ENCODE assay signal across 20 mouse cellular contexts in genomic region chr17:71721019-71721418, GRCm38 (mm10). TPM values are rescaled to one million over a fixed set of nuclear protein-coding genes. Genes with fewer than 3 reads are reported as not detected.
DNase-seq lines count a peak whose midpoint lies in the region; ATAC-seq and TF ChIP-seq lines count a peak whose summit lies in the region.
"Had no signal": no experiment of that assay in that cellular context is flagged by ENCODE, and none has a peak within 500 bp of the region (broad histone marks: within the 10 kb centered on the region; RNA-seq: fewer than 3 reads in every experiment).

No protein-coding gene starts in this region.

- TF ChIP-seq CTCF in intestine, postnatal 0 days (IDR thresholded peaks at IDR 0.05; ENCODE audit: low read depth) = no peak

- 25% methylated on average over 3 of the region's 3 CpGs for WGBS in heart, embryonic 10.5 days
- 76% methylated on average over 3 of the region's 3 CpGs for WGBS in limb, embryonic 10.5 days
- 58% methylated on average over 3 of the region's 3 CpGs for WGBS in intestine, postnatal 0 days

- H3K27me3 ChIP-seq in heart, embryonic 10.5 days (ENCODE audit: insufficient read depth, poor library complexity, severe bottlenecking) = no peaks in the 10 kb centered on the region
- no peaks in the 10 kb centered on the region for H3K27me3 ChIP-seq in limb, embryonic 10.5 days (ENCODE audit: low read depth, poor library complexity, severe bottlenecking)
- H3K27me3 ChIP-seq in intestine, postnatal 0 days (replicated peaks; ENCODE audit: control insufficient read depth, insufficient read depth, low read length) = no peaks in the 10 kb centered on the region
- H3K27me3 ChIP-seq: CH12.LX; forebrain, embryonic 13.5 days; hindbrain, embryonic 12.5 days; midbrain, embryonic 12.5 days had no signal

- no peak for ATAC-seq in intestine, postnatal 0 days
- ATAC-seq: forebrain, embryonic 13.5 days had no signal

- DNase-seq in adrenal gland, adult (ENCODE audit: inconsistent age in 2 of 2, low spot score in 1 of 2) = peak; percentile 70 to 80
- no peak for DNase-seq in adrenal gland, adult 18-20 months (ENCODE audit: low spot score in 2 of 2)
- peak; percentile 28 for DNase-seq in adrenal gland, adult 8-10 months
- DNase-seq in heart, embryonic 10.5 days (ENCODE audit: low spot score) = peak; percentile 83
- DNase-seq in heart, postnatal 4 days = peak; percentile 62
- no peak for DNase-seq in limb, embryonic 10.5 days (ENCODE audit: low spot score)
- DNase-seq in layer of hippocampus, adult 11-12 months (ENCODE audit: low spot score) = no peak
- DNase-seq: lung, postnatal 4 days; right cerebral cortex, postnatal 25 days had no signal

- H3K4me1 ChIP-seq in heart, embryonic 10.5 days = peaks cover 32% of the 10 kb centered on the region
- H3K4me1 ChIP-seq in limb, embryonic 10.5 days = peaks cover 3% of the 10 kb centered on the region; the same call in 1 of the 2 replicates
- no peaks in the 10 kb centered on the region for H3K4me1 ChIP-seq in intestine, postnatal 0 days (replicated peaks; ENCODE audit: control insufficient read depth, insufficient read depth, low read length)
- H3K4me1 ChIP-seq: forebrain, embryonic 13.5 days; hindbrain, embryonic 12.5 days; limb, embryonic 13.5 days; midbrain, embryonic 12.5 days had no signal

- H3K9ac ChIP-seq in intestine, postnatal 0 days (ENCODE audit: low read depth, low read length) = no peak overlapping the region
- H3K9ac ChIP-seq: forebrain, embryonic 13.5 days; hindbrain, embryonic 12.5 days; limb, embryonic 13.5 days; midbrain, embryonic 12.5 days had no signal

- peaks cover 4% of the 10 kb centered on the region; the same call in 1 of the 2 replicates for H3K36me3 ChIP-seq in heart, embryonic 10.5 days
- H3K36me3 ChIP-seq in limb, embryonic 10.5 days = no peaks in the 10 kb centered on the region
- no peaks in the 10 kb centered on the region for H3K36me3 ChIP-seq in intestine, postnatal 0 days (ENCODE audit: control insufficient read depth, insufficient read depth)
- H3K36me3 ChIP-seq: hindbrain, embryonic 12.5 days; limb, embryonic 13.5 days; midbrain, embryonic 12.5 days had no signal

- peak overlapping the region; percentile 88 for H3K27ac ChIP-seq in heart, embryonic 10.5 days
- no peak overlapping the region for H3K27ac ChIP-seq in limb, embryonic 10.5 days
- no peak overlapping the region for H3K27ac ChIP-seq in intestine, postnatal 0 days (ENCODE audit: low read depth, low read length)
- H3K27ac ChIP-seq: forebrain, embryonic 13.5 days; hindbrain, embryonic 12.5 days; layer of hippocampus, adult 2 months; limb, embryonic 13.5 days; midbrain, embryonic 12.5 days had no signal

- no peak overlapping the region for H3K4me2 ChIP-seq in intestine, postnatal 0 days (replicated peaks; ENCODE audit: low read depth)
- H3K4me2 ChIP-seq: forebrain, embryonic 13.5 days; hindbrain, embryonic 12.5 days; limb, embryonic 13.5 days; midbrain, embryonic 12.5 days had no signal

- no peaks in the 10 kb centered on the region for H3K9me3 ChIP-seq in heart, embryonic 10.5 days
- no peaks in the 10 kb centered on the region for H3K9me3 ChIP-seq in limb, embryonic 10.5 days (replicated peaks)
- H3K9me3 ChIP-seq in intestine, postnatal 0 days (ENCODE audit: control insufficient read depth) = no peaks in the 10 kb centered on the region
- H3K9me3 ChIP-seq: forebrain, embryonic 13.5 days; hindbrain, embryonic 12.5 days; limb, embryonic 13.5 days; midbrain, embryonic 12.5 days had no signal

- H3K4me3 ChIP-seq in heart, embryonic 10.5 days = no peak overlapping the region
- H3K4me3 ChIP-seq in limb, embryonic 10.5 days = no peak overlapping the region
- no peak overlapping the region for H3K4me3 ChIP-seq in intestine, postnatal 0 days (ENCODE audit: low read depth, low read length)
- H3K4me3 ChIP-seq: forebrain, embryonic 13.5 days; hindbrain, embryonic 12.5 days; layer of hippocampus, adult 2 months; limb, embryonic 13.5 days; midbrain, embryonic 12.5 days; myocyte had no signal

RNA-seq across cellular contexts. Expression of gene Pcare, which starts 31.7 kb away (rescaled TPM):
- total RNA-seq in adrenal gland, adult 18-20 months (2021) = not detected
- total RNA-seq in adrenal gland, adult 8-10 months (2022) = not detected
- polyA plus RNA-seq in heart, embryonic 10.5 days (2016; fragmentation: Nextera tagmentation; extraction: Ambion mirVana) = 0.03 TPM in 1 of 2 replicates, not detected in the other
- 1 to 10 TPM; 1.4 to 1.6 TPM for total RNA-seq in heart, postnatal 4 days (2021)
- not detected in 2 replicates for polyA plus RNA-seq in limb, embryonic 10.5 days (2016; fragmentation: Nextera tagmentation; extraction: Ambion mirVana)
- polyA plus RNA-seq in intestine, postnatal 0 days (2015; fragmentation: Nextera tagmentation; extraction: Ambion mirVana) = not detected in 2 replicates
- total RNA-seq: CH12.LX; neutrophil, adult 5-6 weeks had no signal
- polyA plus RNA-seq: forebrain, embryonic 13.5 days; hindbrain, embryonic 12.5 days; intestine, embryonic 14.5 days; limb, embryonic 13.5 days; midbrain, embryonic 12.5 days; myocyte had no signal

RNA-seq across cellular contexts. Expression of gene Clip4, which starts 47.3 kb away (rescaled TPM):
- 10 to 100 TPM; 15.4 to 16.9 TPM for total RNA-seq in adrenal gland, adult 18-20 months (2021)
- total RNA-seq in adrenal gland, adult 8-10 months (2022) = 10 to 100 TPM; 17.2 to 42.7 (median 29.7) TPM
- 13.9 and 27.9 TPM in 2 replicates for polyA plus RNA-seq in heart, embryonic 10.5 days (2016; fragmentation: Nextera tagmentation; extraction: Ambion mirVana)
- 100 to 1,000 TPM; 173 TPM for total RNA-seq in heart, postnatal 4 days (2021)
- polyA plus RNA-seq in limb, embryonic 10.5 days (2016; fragmentation: Nextera tagmentation; extraction: Ambion mirVana) = 2.0 and 2.3 TPM in 2 replicates
- 3.3 and 3.7 TPM in 2 replicates for polyA plus RNA-seq in intestine, postnatal 0 days (2015; fragmentation: Nextera tagmentation; extraction: Ambion mirVana)
- total RNA-seq: CH12.LX; neutrophil, adult 5-6 weeks had no signal

RNA-seq across cellular contexts. Expression of gene Togaram2, which starts 48.0 kb away (rescaled TPM):
- under 1 TPM in 1 of 2 experiments, not detected in 1; 0.13 TPM for total RNA-seq in adrenal gland, adult 18-20 months (2021)
- under 1 TPM in 2 of 4 experiments, not detected in 2; 0.19 to 0.28 TPM for total RNA-seq in adrenal gland, adult 8-10 months (2022)
- 1.9 and 3.6 TPM in 2 replicates for polyA plus RNA-seq in heart, embryonic 10.5 days (2016; fragmentation: Nextera tagmentation; extraction: Ambion mirVana)
- 1 to 10 TPM; 2.0 to 2.6 TPM for total RNA-seq in heart, postnatal 4 days (2021)
- polyA plus RNA-seq in limb, embryonic 10.5 days (2016; fragmentation: Nextera tagmentation; extraction: Ambion mirVana) = not detected in 2 replicates
- 0.07 and 0.16 TPM in 2 replicates for polyA plus RNA-seq in intestine, postnatal 0 days (2015; fragmentation: Nextera tagmentation; extraction: Ambion mirVana)
- total RNA-seq: neutrophil, adult 5-6 weeks had no signal
- polyA plus RNA-seq: liver, embryonic 16.5 days had no signal

Comparison
In these comparisons a context has a peak if more than half of its experiments do, and no peak if none do; other contexts are left out.
1. DNase-seq: peak in adrenal gland, adult (2 of 2), adrenal gland, adult 8-10 months (single experiment), heart, embryonic 10.5 days (single experiment) and heart, postnatal 4 days (single experiment); none in adrenal gland, adult 18-20 months (0 of 2), limb, embryonic 10.5 days (single experiment) and layer of hippocampus, adult 11-12 months (single experiment).